Mouse (Mus musculus): ENCODE measurements around the gene Enkd1. TPM values are rescaled to one million over a fixed set of nuclear protein-coding genes. Genes with fewer than 3 reads are reported as not detected.

Enkd1 gene
- polyA plus RNA-seq, 1 experiment from 2014 or later = 8.8 TPM

Other genes starting within 250 kb of the Enkd1 start
- 1.6 and 1.8 TPM in 2 replicates for gene Tppp3, start 236.7 kb downstream of the Enkd1 start, polyA plus RNA-seq (2015; fragmentation: Nextera tagmentation; extraction: Ambion mirVana)
- gene Zdhhc1, start 211.3 kb downstream of the Enkd1 start, polyA plus RNA-seq (2015; fragmentation: Nextera tagmentation; extraction: Ambion mirVana) = 2.1 TPM in 2 replicates
- 1.5 and 2.2 TPM in 2 replicates for gene Hsd11b2, start 189.5 kb downstream of the Enkd1 start, polyA plus RNA-seq (2015; fragmentation: Nextera tagmentation; extraction: Ambion mirVana)
- gene Atp6v0d1, start 142.2 kb downstream of the Enkd1 start, polyA plus RNA-seq (2015; fragmentation: Nextera tagmentation; extraction: Ambion mirVana) = 49.4 and 52.7 TPM in 2 replicates
- 7.2 and 9.0 TPM in 2 replicates for gene Ripor1, start 103.0 kb downstream of the Enkd1 start, polyA plus RNA-seq (2015; fragmentation: Nextera tagmentation; extraction: Ambion mirVana)
- gene Ctcf, start 71.6 kb downstream of the Enkd1 start, polyA plus RNA-seq (2015; fragmentation: Nextera tagmentation; extraction: Ambion mirVana) = 69.1 and 75.8 TPM in 2 replicates
- gene Agrp, start 70.8 kb downstream of the Enkd1 start, polyA plus RNA-seq (2015; fragmentation: Nextera tagmentation; extraction: Ambion mirVana) = 0.15 and 0.41 TPM in 2 replicates
- gene Carmil2, start 21.9 kb downstream of the Enkd1 start, polyA plus RNA-seq (2015; fragmentation: Nextera tagmentation; extraction: Ambion mirVana) = 0.29 and 0.32 TPM in 2 replicates
- 24.4 and 26.8 TPM in 2 replicates for gene Acd, start 7.1 kb downstream of the Enkd1 start, polyA plus RNA-seq (2015; fragmentation: Nextera tagmentation; extraction: Ambion mirVana)
- 8.5 and 8.6 TPM in 2 replicates for gene Pard6a, start 7.1 kb downstream of the Enkd1 start, polyA plus RNA-seq (2015; fragmentation: Nextera tagmentation; extraction: Ambion mirVana)
- gene 4933405L10Rik, start 555 bp downstream of the Enkd1 start, polyA plus RNA-seq (2015; fragmentation: Nextera tagmentation; extraction: Ambion mirVana) = not detected in 2 replicates
- gene Gfod2, start 50.5 kb upstream of the Enkd1 start, polyA plus RNA-seq (2015; fragmentation: Nextera tagmentation; extraction: Ambion mirVana) = 2.6 and 3.1 TPM in 2 replicates
- gene Ranbp10, start 119.1 kb upstream of the Enkd1 start, polyA plus RNA-seq (2015; fragmentation: Nextera tagmentation; extraction: Ambion mirVana) = 36.1 and 36.2 TPM in 2 replicates
- 0.06 and 0.08 TPM in 2 replicates for gene Tsnaxip1, start 119.5 kb upstream of the Enkd1 start, polyA plus RNA-seq (2015; fragmentation: Nextera tagmentation; extraction: Ambion mirVana)
- 21.5 and 22.3 TPM in 2 replicates for gene Cenpt, start 145.1 kb upstream of the Enkd1 start, polyA plus RNA-seq (2015; fragmentation: Nextera tagmentation; extraction: Ambion mirVana)
- 38.2 and 40.7 TPM in 2 replicates for gene Thap11, start 146.9 kb upstream of the Enkd1 start, polyA plus RNA-seq (2015; fragmentation: Nextera tagmentation; extraction: Ambion mirVana)
- gene Nutf2, start 152.4 kb upstream of the Enkd1 start, polyA plus RNA-seq (2015; fragmentation: Nextera tagmentation; extraction: Ambion mirVana) = 152 and 192 TPM in 2 replicates
- gene Edc4, start 172.7 kb upstream of the Enkd1 start, polyA plus RNA-seq (2015; fragmentation: Nextera tagmentation; extraction: Ambion mirVana) = 17.3 and 18.5 TPM in 2 replicates
- gene Nrn1l, start 185.4 kb upstream of the Enkd1 start, polyA plus RNA-seq (2015; fragmentation: Nextera tagmentation; extraction: Ambion mirVana) = not detected in 2 replicates
- 9.6 and 10.0 TPM in 2 replicates for gene Pskh1, start 192.2 kb upstream of the Enkd1 start, polyA plus RNA-seq (2015; fragmentation: Nextera tagmentation; extraction: Ambion mirVana)
- gene Ctrl, start 225.7 kb upstream of the Enkd1 start, polyA plus RNA-seq (2015; fragmentation: Nextera tagmentation; extraction: Ambion mirVana) = 0.35 and 0.60 TPM in 2 replicates
- 68.9 and 81.6 TPM in 2 replicates for gene Psmb10, start 230.2 kb upstream of the Enkd1 start, polyA plus RNA-seq (2015; fragmentation: Nextera tagmentation; extraction: Ambion mirVana)
- gene Lcat, start 235.2 kb upstream of the Enkd1 start, polyA plus RNA-seq (2015; fragmentation: Nextera tagmentation; extraction: Ambion mirVana) = 31.2 and 33.1 TPM in 2 replicates

All from liver, embryonic 13.5 days (tissue).